Mouse (Mus musculus) midbrain, embryonic 16.5 days (tissue): ENCODE measurements around the gene Khdc1c. TPM values are rescaled to one million over a fixed set of nuclear protein-coding genes. Genes with fewer than 3 reads are reported as not detected.
"Not testable (repeated sequence)": the region's sequence is repeated elsewhere in the genome, so short reads cannot be mapped to it uniquely, and the experiment has no call there.

Experiments used
- ATAC-seq: fragments of 200-750 bp; cut with Nextera tagmentation; 2 replicates; pipeline ENCODE4 v1.8.0; 2017; ENCODE audit warnings: moderate TSS enrichment
- H3K27ac ChIP-seq: fragments of 300-500 bp; sonication (generic); 2 replicates; pipeline ENCODE4 v1.5.1; 2014; ENCODE audit warnings: mild to moderate bottlenecking, low read length, mixed read lengths
- H3K27me3 ChIP-seq: fragments of 300-500 bp; sonication (generic); 2 replicates; pipeline ENCODE4 v1.6.1; 2014; ENCODE audit warnings: low read depth, low read length, mixed read lengths; ENCODE audit not compliant: control insufficient read depth, insufficient read depth
- H3K36me3 ChIP-seq: fragments of 300-500 bp; sonication (generic); 2 replicates; pipeline ENCODE4 v1.6.1; 2014; ENCODE audit warnings: mild to moderate bottlenecking, low read length, moderate library complexity, mixed read lengths; ENCODE audit not compliant: control insufficient read depth, insufficient read depth
- H3K4me1 ChIP-seq: fragments of 300-500 bp; sonication (generic); 2 replicates; pipeline ENCODE4 v1.6.1; 2014; ENCODE audit warnings: mild to moderate bottlenecking, low read length, mixed read lengths; ENCODE audit not compliant: control insufficient read depth, insufficient read depth
- H3K4me2 ChIP-seq: fragments of 300-500 bp; sonication (generic); 2 replicates; pipeline ENCODE4 v1.6.1; 2014; ENCODE audit warnings: mild to moderate bottlenecking, low read length, mixed read lengths
- H3K4me3 ChIP-seq: fragments of 300-500 bp; sonication (generic); 2 replicates; pipeline ENCODE4 v1.5.1; 2014; ENCODE audit warnings: low read depth, mild to moderate bottlenecking, low read length, moderate library complexity, mixed read lengths
- H3K9ac ChIP-seq: fragments of 300-500 bp; sonication (generic); 2 replicates; pipeline ENCODE4 v1.6.1; 2014; ENCODE audit warnings: low read depth, low read length, mixed read lengths
- H3K9me3 ChIP-seq: fragments of 300-500 bp; sonication (generic); replicated peaks from 2 replicates; pipeline ENCODE4 v1.6.1; 2014; ENCODE audit warnings: mild to moderate bottlenecking, low read length, mixed read lengths; ENCODE audit not compliant: control insufficient read depth, poor library complexity, severe bottlenecking
- WGBS: fragments of 180-500 bp; shearing (Covaris S2); extraction: QIAGEN DNeasy Blood & Tissue Kit; methylation state at CpG from one replicate; pipeline ENCODE4 v1.1.7; 2014; 5-methylcytosine and 5-hydroxymethylcytosine counted together
- polyA plus RNA-seq: library from polyadenylated mRNA; unstranded; fragments of >200 nt; fragmentation: Nextera tagmentation; extraction: Ambion mirVana; gene quantifications from 2 replicates; pipeline ENCODE4 v1.2.1, GENCODE M21; 2015

Gene Khdc1c
- not detected in 2 replicates for polyA plus RNA-seq

DNA sequence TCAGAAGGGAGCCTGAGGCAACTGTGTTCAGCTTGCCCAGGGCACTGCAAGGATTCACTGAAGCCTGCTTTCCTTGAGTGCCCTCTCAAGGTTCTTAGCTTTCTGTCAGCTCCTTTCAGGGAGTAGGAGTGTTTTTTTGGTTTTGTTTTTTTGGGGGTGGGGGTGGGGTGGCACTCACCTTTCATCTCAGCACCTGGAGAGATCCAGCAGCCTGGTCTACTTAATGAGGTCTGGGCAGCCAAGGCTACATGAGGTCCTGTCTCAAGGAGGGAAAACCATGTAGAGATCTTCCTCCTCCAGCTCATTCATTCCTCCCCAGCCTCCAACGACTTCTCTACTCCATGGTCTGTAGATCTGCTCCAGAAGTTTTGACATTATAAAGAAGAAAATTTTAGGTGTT, at the start of gene Khdc1c:
TSS of gene Khdc1c (plus strand) at position 301 of the 400 bp plus-strand sequence.
- 73% methylated on average over 1 of the region's 1 CpGs for WGBS
- H3K4me2 ChIP-seq, H3K27me3 ChIP-seq, H3K27ac ChIP-seq, H3K36me3 ChIP-seq, H3K9me3 ChIP-seq, ATAC-seq, H3K4me1 ChIP-seq, H3K9ac ChIP-seq, H3K4me3 ChIP-seq: not testable (repeated sequence)

DNA sequence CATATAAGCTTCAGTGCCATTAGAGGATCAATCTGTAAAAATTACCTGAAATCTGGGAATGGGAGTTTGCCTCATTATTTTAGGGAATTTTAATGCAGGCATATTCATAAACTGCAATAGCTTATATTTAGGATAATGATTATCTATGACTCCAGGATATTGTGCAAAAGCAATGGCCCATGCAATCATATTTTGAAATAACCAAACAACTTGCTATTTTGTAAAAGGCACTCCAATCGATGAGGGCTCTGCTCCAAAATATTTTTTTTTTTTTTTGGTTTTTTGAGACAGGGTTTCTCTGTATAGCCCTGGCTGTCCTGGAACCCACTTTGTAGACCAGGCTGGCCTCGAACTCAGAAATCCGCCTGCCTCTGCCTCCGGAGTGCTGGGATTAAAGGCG, 47.9 kb upstream of the Khdc1c start:
- not testable (repeated sequence) for ATAC-seq, H3K9me3 ChIP-seq, H3K27me3 ChIP-seq, H3K9ac ChIP-seq, H3K4me3 ChIP-seq, H3K4me1 ChIP-seq, H3K4me2 ChIP-seq, H3K36me3 ChIP-seq, H3K27ac ChIP-seq
- 98% methylated on average over 5 of the region's 5 CpGs for WGBS

DNA sequence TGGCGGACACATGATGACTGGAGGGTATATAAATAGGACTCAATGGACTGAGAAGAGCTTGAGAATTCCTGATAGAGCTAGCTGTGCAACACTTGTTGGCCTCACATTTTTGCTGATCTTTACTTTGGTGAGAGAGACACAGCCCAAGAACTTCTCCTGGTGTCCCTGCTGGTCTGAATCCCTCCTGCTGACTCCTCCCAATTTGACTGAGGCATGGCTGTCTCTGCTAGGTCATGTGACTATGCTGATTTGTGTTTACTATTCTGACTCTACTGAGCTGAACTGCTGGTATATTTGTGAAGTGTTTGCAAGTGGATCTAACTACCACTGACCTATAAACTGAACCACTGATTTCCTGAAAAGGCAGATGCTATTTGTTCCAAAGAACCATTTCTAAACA, 46.5 kb upstream of the Khdc1c start:
- Histone ChIP-seq H3K36me3 (no peaks in the 10 kb centered on the region), H3K4me3 (no peak overlapping the region), H3K27ac (no peak overlapping the region), H3K9ac (no peak overlapping the region), H3K4me1 (no peaks in the 10 kb centered on the region), H3K27me3 (no peaks in the 10 kb centered on the region), H3K9me3 (no peaks in the 10 kb centered on the region), H3K4me2 (no peak overlapping the region)
- 93% methylated on average over 1 of the region's 1 CpGs for WGBS
- ATAC-seq: no peak

DNA sequence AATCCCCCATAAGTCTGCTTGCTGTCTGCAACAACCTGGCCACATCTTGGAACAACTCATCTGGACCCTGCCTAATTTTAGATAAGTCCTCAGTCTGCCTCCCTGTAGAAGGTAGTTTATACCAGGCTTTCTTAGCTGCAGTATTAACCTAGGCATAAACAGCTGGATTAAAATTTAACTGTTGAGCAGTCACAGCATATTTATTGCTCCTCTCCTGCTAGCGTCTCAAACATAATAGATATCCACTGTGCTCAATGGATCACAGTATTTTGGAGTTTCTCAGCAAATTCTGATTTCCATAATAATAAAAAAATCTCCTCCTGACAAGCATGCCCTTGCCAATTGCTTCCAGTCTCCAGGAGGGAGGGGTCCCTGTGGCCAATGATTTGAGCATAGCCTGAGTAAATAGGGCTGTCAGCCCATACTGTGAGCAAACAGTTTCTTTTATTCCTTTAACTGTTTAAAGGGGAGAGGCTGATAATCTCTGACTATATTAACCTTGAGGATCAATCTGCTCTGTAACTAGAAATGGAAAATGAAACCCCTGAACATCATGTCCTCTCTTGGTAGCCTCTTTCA, 44.0 kb upstream of the Khdc1c start:
- H3K36me3 ChIP-seq: no peaks in the 10 kb centered on the region
- H3K4me1 ChIP-seq: no peaks in the 10 kb centered on the region
- H3K27me3 ChIP-seq: no peaks in the 10 kb centered on the region
- ATAC-seq: peak; percentile 70; the same call in 1 of the 2 replicates
- H3K9me3 ChIP-seq: no peaks in the 10 kb centered on the region
- no peak overlapping the region for H3K27ac ChIP-seq
- H3K9ac ChIP-seq: no peak overlapping the region
- 19% methylated on average over 1 of the region's 1 CpGs for WGBS
- no peak overlapping the region for H3K4me2 ChIP-seq
- H3K4me3 ChIP-seq: no peak overlapping the region

DNA sequence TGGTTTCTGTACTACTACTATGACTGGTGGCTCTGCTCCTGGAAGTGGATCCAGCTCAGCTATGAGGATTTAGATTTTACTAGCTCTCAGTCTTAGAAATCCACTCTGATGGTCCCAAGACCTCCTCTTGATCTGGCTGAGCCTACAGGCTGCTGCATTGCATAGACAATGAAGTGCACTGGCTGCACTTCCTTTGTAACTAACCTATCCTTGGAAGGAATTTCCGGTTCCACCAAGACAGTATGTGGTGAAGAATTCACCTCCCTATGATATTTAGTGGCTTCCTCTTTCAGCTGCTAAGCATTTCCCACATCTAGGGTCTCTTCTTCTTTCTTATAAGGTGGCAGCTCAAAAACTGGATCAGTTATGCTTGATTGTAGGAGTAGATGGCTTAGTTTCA, 43.5 kb upstream of the Khdc1c start:
- Histone ChIP-seq H3K9ac (no peak overlapping the region), H3K27ac (no peak overlapping the region), H3K4me2 (no peak overlapping the region), H3K4me1 (no peaks in the 10 kb centered on the region), H3K9me3 (no peaks in the 10 kb centered on the region), H3K36me3 (no peaks in the 10 kb centered on the region), H3K27me3 (no peaks in the 10 kb centered on the region), H3K4me3 (no peak overlapping the region)
- ATAC-seq: no peak
- 85% methylated on average over 1 of the region's 1 CpGs for WGBS

DNA sequence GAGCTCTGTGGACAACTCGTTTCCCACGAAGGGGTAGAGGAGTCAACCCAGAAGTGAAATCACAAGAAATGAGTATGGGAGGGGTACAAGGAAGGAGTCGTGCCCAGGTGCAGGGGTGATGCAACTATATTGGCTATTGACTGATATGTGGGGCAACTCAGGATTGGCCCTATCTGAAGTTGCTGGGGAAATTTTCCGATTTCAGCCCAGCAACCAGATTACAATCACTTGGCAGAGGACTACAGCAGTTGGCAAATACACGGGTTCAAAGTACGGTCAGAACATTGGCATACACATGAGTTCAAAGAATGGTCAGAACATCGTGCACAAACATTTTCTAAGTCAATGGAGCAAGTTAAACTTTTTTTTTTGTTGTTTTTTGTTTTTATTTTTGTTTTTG, 41.4 kb upstream of the Khdc1c start:
- Histone ChIP-seq H3K4me2 (no peak overlapping the region), H3K9me3 (no peaks in the 10 kb centered on the region), H3K9ac (no peak overlapping the region), H3K27ac (no peak overlapping the region), H3K36me3 (no peaks in the 10 kb centered on the region), H3K4me1 (no peaks in the 10 kb centered on the region), H3K27me3 (no peaks in the 10 kb centered on the region), H3K4me3 (no peak overlapping the region)
- ATAC-seq: no peak
- 96% methylated on average over 7 of the region's 7 CpGs for WGBS

DNA sequence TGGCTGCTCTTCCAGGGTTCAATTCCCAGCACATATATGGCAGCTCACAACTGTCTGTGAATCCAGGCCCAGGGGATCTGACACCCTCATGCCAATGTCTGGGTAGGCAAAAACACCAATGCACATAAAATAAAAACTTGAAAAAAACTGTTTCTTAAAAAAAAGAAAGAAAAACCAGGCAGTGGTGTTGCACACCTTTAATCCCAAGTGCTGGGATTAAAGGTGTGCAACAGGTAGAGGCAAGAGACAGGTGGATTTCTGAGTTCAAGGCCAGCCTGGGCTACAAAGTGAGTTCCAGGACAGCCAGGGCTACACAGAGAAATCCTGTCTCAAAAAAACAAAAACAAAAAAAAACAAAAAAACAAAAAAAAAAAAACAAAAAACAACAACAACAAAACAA, 37.0 kb upstream of the Khdc1c start:
- not testable (repeated sequence) for H3K4me3 ChIP-seq, ATAC-seq, H3K27me3 ChIP-seq, H3K36me3 ChIP-seq, H3K27ac ChIP-seq, H3K4me1 ChIP-seq, H3K9ac ChIP-seq, H3K9me3 ChIP-seq, H3K4me2 ChIP-seq

DNA sequence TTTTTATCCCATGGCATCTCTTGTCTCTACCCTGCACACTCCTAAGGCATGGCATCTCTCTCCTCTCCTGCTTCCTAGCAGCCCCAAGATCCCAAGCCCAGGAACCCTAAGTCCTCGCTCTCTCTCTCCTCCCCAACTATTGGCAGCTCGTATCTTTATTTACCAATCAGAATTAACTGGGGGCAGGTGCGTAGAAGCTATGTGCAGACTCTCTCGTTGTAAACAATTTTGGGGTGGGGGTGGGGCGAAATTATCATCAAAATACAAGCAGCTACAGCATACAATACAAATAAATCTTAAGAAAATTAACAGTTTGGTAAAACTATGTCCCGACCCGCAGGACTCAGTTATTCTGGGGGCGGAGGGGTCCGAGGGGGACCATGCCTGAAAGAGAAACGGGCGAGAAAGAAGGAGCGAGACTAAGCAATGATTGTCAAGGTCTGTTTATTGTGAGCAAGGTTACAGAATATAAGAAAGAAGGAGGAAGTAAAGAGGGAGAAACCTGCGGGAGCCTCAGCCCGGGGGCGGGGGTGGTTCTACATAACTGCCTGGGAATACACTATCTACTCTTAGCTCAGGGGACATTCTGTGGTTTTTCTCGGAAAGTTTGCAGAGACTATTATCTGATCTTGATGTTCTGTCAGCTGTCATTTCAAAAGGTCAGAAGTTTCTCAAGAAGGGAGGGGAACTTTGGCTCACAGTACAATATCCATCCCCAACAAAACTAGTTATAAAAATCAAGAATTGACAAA, 34.7 kb upstream of the Khdc1c start:
- WGBS: 90% methylated on average over 16 of the region's 16 CpGs
- no peak overlapping the region for H3K9ac ChIP-seq
- H3K4me3 ChIP-seq: no peak overlapping the region
- no peaks in the 10 kb centered on the region for H3K27me3 ChIP-seq
- H3K9me3 ChIP-seq: no peaks in the 10 kb centered on the region
- no peak overlapping the region for H3K4me2 ChIP-seq
- H3K36me3 ChIP-seq: no peaks in the 10 kb centered on the region
- H3K4me1 ChIP-seq: no peaks in the 10 kb centered on the region
- ATAC-seq: no peak
- no peak overlapping the region for H3K27ac ChIP-seq

DNA sequence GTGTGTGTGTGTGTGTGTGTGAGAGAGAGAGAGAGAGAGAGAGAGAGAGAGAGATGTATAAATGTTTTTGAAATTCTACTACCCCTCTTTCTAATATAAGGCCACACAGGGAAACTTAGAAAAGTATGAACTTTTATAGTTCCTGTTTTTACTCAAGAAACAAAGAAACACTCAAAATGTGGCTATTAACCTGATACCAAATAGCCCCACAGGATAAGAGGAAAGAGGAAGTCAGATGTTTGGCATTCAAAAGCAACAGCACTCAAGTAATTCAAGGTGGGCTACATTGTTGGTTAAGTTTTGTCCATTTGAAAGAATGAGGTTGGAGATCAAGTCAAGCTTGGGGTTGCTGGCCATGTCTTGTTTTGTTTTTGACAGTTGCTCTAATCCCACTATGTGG, 32.3 kb upstream of the Khdc1c start:
- no peaks in the 10 kb centered on the region for H3K4me1 ChIP-seq
- H3K27me3 ChIP-seq: no peaks in the 10 kb centered on the region
- no peaks in the 10 kb centered on the region for H3K36me3 ChIP-seq
- ATAC-seq: no peak
- no peaks in the 10 kb centered on the region for H3K9me3 ChIP-seq
- H3K27ac ChIP-seq: no peak overlapping the region
- H3K9ac ChIP-seq: no peak overlapping the region
- no peak overlapping the region for H3K4me3 ChIP-seq
- H3K4me2 ChIP-seq: no peak overlapping the region
